ENCODE assay signal across 9 mouse cellular contexts in the genomic region with DNA sequence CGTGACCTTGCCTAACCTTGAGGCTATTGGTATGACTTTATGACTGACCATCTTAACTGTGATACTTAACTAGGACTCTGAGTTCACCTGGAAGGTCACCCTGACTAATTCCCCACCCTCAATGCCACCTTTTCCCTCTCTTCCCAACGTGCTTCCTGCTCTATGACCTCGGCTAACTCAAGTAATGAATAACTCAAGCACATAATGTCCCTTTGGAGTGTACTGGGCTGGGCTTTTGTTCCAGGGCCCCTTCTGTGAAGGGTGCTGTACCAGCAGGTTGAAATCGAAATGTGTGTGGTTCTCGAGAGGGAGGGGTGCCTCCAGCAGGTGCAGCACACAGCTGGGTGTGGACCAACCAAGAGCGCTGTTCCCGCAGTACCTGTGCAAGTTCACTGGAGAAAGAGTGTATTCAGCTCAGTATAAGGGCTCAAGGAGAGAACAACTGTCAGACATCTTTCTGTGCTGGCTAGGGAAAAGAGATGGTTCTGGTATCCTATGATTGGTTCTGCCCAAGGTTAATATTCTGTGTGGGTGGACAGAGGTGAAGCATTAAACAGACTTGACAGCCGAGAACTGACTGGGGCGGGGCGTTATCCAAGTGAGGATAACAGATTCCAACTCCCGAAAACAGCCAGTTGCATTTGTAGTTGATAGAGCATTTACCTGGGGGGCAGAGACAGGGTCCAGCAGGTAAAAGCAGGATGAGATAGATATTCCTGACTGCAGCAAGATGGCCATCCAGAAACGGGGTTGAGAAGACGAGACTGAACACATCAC. TPM values are rescaled to one million over a fixed set of nuclear protein-coding genes. Genes with fewer than 3 reads are reported as not detected.
A peak's percentile ranks its signal among the peaks of the same experiment; 100 is the strongest.
DNase-seq lines count a peak whose midpoint lies in the region; ATAC-seq lines count a peak whose summit lies in the region.
"Had no signal": no experiment of that assay in that cellular context is flagged by ENCODE, and none has a peak within 500 bp of the region (broad histone marks: within the 10 kb centered on the region; RNA-seq: fewer than 3 reads in every experiment).

No protein-coding gene starts in this region.

- DNase-seq in heart, adult 9 months (ENCODE audit: low spot score in 2 of 2), result no peak
- peak; percentile 74 for DNase-seq in ZHBTc4 (ENCODE audit: low read depth, low spot score)
- peak; percentile 39 for DNase-seq in lung, postnatal 10 days
- DNase-seq in layer of hippocampus, adult 9-11 months, result no peak
- DNase-seq in gastrocnemius, postnatal 14 days, result no peak
- DNase-seq: liver, embryonic 13.5 days had no signal

- peak overlapping the region; percentile 55 for H3K4me2 ChIP-seq in heart, embryonic 14.5 days (ENCODE audit: low read length)
- peak overlapping the region; percentile 52 for H3K4me2 ChIP-seq in intestine, embryonic 16.5 days (ENCODE audit: low read depth, low read length)
- H3K4me2 ChIP-seq: liver, embryonic 13.5 days had no signal

- no peak for ATAC-seq in heart, embryonic 14.5 days (ENCODE audit: insufficient number of reproducible peaks, insufficient read depth, low FRiP score, low read depth)
- peak; percentile 72 for ATAC-seq in intestine, embryonic 16.5 days
- no peak for ATAC-seq in CD4-positive, CD25-positive, alpha-beta regulatory T cell, adult 4 months

- peak overlapping the region; percentile 86 to 89 for H3K27ac ChIP-seq in heart, embryonic 14.5 days (replicated peaks in 1 of 2; ENCODE audit: control insufficient read depth in 1 of 2, insufficient read depth in 1 of 2, low read depth in 2 of 2, low read length in 2 of 2)
- peak overlapping the region; percentile 76 for H3K27ac ChIP-seq in intestine, embryonic 16.5 days (ENCODE audit: low read length)
- H3K27ac ChIP-seq: liver, embryonic 13.5 days had no signal

- 56% methylated on average over 13 of the region's 13 CpGs for WGBS in heart, embryonic 14.5 days
- 50% methylated on average over 13 of the region's 13 CpGs for WGBS in intestine, embryonic 16.5 days

- no peaks in the 10 kb centered on the region; the same call in 1 of the 2 replicates for H3K27me3 ChIP-seq in heart, embryonic 14.5 days (ENCODE audit: control insufficient read depth, insufficient read depth, low read length)
- H3K27me3 ChIP-seq in intestine, embryonic 16.5 days (replicated peaks; ENCODE audit: control insufficient read depth, insufficient read depth, low read length), result no peaks in the 10 kb centered on the region

- peak overlapping the region; percentile 12 to 14; a peak in 3 of 4 replicates for H3K4me3 ChIP-seq in heart, embryonic 14.5 days (ENCODE audit: control insufficient read depth in 1 of 2, insufficient read depth in 1 of 2, low read depth in 1 of 2, low read length in 2 of 2)
- peak overlapping the region; percentile 8 for H3K4me3 ChIP-seq in intestine, embryonic 16.5 days (ENCODE audit: low read length)
- H3K4me3 ChIP-seq: liver, embryonic 13.5 days had no signal

- no peaks in the 10 kb centered on the region for H3K36me3 ChIP-seq in heart, embryonic 14.5 days (ENCODE audit: control insufficient read depth, insufficient read depth, low read length)
- H3K36me3 ChIP-seq in intestine, embryonic 16.5 days (ENCODE audit: control insufficient read depth, insufficient read depth, low read length), result no peaks in the 10 kb centered on the region
- H3K36me3 ChIP-seq: liver, embryonic 13.5 days had no signal

- peaks cover 21 to 37% of the 10 kb centered on the region in 2 experiments for H3K4me1 ChIP-seq in heart, embryonic 14.5 days (ENCODE audit: control insufficient read depth in 2 of 2, insufficient read depth in 2 of 2, low read length in 2 of 2)
- peaks cover 10% of the 10 kb centered on the region; the same call in 1 of the 2 replicates for H3K4me1 ChIP-seq in intestine, embryonic 16.5 days (ENCODE audit: control insufficient read depth, insufficient read depth, low read length)

- H3K9ac ChIP-seq in heart, embryonic 14.5 days (ENCODE audit: low read length), result peak overlapping the region; percentile 57
- peak overlapping the region; percentile 61 for H3K9ac ChIP-seq in intestine, embryonic 16.5 days (ENCODE audit: low read depth, low read length)
- H3K9ac ChIP-seq: liver, embryonic 13.5 days had no signal

- no peaks in the 10 kb centered on the region for H3K9me3 ChIP-seq in heart, embryonic 14.5 days (ENCODE audit: control insufficient read depth, low read length)
- no peaks in the 10 kb centered on the region for H3K9me3 ChIP-seq in intestine, embryonic 16.5 days (ENCODE audit: control insufficient read depth, low read length)
- H3K9me3 ChIP-seq: liver, embryonic 13.5 days had no signal

- intact Hi-C loops in gastrocnemius, postnatal 14 days (cut with DNase I; ENCODE audit: low total_unique reads), result no loop called here

RNA-seq across cellular contexts. Expression of a gene that starts 3.0 kb away (rescaled TPM):
- 303 and 312 TPM in 2 replicates for polyA plus RNA-seq in heart, embryonic 14.5 days (2014; fragmentation: Nextera tagmentation; extraction: Ambion mirVana)
- polyA plus RNA-seq in intestine, embryonic 16.5 days (2015; fragmentation: Nextera tagmentation; extraction: Ambion mirVana), result 184 and 199 TPM in 2 replicates
- 1 to 10 TPM; 3.4 to 4.1 TPM for polyA plus RNA-seq in CD4-positive, CD25-positive, alpha-beta regulatory T cell, adult 4 months (2017; shearing (Covaris generic))
- total RNA-seq in gastrocnemius, postnatal 14 days (2021), result 100 to 1,000 TPM; 147 to 159 TPM

Comparison
In these comparisons a context has a peak if more than half of its experiments do, and no peak if none do; other contexts are left out.
1. DNase-seq: peak in ZHBTc4 (single experiment) and lung, postnatal 10 days (single experiment); none in heart, adult 9 months (0 of 2), layer of hippocampus, adult 9-11 months (single experiment) and gastrocnemius, postnatal 14 days (single experiment).
2. RNA of a gene that starts 3.0 kb away (polyA plus RNA-seq): 303 to 312 TPM in heart, embryonic 14.5 days and 184 to 199 TPM in intestine, embryonic 16.5 days; 3.4 to 4.1 TPM in CD4-positive, CD25-positive, alpha-beta regulatory T cell, adult 4 months; every median in the first group is over 10 times any median in the second.